Mouse (Mus musculus) erythroblast, embryonic 14.5 days (primary cell): ENCODE data around the gene Cnot6.

ENCODE experiments used
- GATA1 ChIP-seq: IDR thresholded peaks from 2 replicates; pipeline ENCODE4 v1.6.1; 2012; ENCODE audit warnings: low read length, inconsistent platforms, mixed read lengths
- TAL1 ChIP-seq: IDR thresholded peaks from 3 replicates; pipeline ENCODE4 v1.6.1; 2012; ENCODE audit warnings: low read length, inconsistent platforms, mixed read lengths

- TF ChIP-seq GATA1, result no peak
- TF ChIP-seq TAL1, result no peak
Measured at GRCm38 (mm10) chr11:49662292-49662780, 50.2 kb downstream of the Cnot6 start.
